Mouse (Mus musculus) T-cell, adult 66 days (primary cell): ENCODE data around the gene Tnrc6b. TPM values are rescaled to one million over a fixed set of nuclear protein-coding genes. Genes with fewer than 3 reads are reported as not detected.

Source experiments
- total RNA-seq, 2 experiments: library from RNA; stranded (reverse); gene quantifications; 3 replicates in 1 of 2; 4 replicates in 1 of 2; pipeline ENCODE4 v1.2.4; 2023

The Tnrc6b gene
- total RNA-seq, result 100 to 1,000 TPM; 274 to 297 TPM

DNA sequence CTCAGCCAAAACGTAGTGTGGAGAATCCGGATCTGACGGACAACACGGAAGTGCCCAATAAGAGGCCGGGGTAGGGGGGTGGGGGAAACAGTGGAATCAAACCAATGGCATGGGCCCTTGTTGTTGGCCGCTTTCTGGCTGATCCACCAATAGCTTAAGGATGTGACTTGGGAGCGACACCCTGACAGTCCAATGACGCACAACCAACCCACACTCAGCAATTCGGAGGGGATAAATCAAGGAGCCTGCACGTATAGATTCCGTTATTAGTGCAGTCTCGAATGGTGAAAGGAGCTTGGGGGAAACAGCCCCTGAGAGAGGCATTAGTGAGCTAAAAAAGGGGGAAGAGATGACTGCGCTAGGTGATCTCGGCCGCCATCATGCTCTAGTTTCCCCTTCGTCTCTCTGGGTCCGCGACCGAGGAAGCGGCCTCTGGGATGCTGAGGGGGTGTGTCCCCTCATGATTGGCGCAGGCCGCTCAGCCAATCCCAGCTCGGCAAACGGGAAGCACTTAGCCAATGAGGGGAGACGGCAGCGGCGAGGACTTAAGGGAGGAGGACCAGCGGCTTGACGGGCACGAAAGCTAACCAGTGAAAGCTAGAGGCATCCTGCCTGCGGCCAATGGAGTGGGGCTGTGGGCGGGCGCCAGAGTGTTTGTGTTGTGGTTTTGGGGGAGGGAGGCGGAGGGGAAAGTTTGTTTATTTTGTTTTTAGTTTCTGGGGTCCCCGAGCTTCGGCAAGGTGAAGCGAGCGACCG, at the start of gene Tnrc6b:
TSS of gene Tnrc6b (plus strand) at position 706 of the 756 bp plus-strand sequence.

DNA sequence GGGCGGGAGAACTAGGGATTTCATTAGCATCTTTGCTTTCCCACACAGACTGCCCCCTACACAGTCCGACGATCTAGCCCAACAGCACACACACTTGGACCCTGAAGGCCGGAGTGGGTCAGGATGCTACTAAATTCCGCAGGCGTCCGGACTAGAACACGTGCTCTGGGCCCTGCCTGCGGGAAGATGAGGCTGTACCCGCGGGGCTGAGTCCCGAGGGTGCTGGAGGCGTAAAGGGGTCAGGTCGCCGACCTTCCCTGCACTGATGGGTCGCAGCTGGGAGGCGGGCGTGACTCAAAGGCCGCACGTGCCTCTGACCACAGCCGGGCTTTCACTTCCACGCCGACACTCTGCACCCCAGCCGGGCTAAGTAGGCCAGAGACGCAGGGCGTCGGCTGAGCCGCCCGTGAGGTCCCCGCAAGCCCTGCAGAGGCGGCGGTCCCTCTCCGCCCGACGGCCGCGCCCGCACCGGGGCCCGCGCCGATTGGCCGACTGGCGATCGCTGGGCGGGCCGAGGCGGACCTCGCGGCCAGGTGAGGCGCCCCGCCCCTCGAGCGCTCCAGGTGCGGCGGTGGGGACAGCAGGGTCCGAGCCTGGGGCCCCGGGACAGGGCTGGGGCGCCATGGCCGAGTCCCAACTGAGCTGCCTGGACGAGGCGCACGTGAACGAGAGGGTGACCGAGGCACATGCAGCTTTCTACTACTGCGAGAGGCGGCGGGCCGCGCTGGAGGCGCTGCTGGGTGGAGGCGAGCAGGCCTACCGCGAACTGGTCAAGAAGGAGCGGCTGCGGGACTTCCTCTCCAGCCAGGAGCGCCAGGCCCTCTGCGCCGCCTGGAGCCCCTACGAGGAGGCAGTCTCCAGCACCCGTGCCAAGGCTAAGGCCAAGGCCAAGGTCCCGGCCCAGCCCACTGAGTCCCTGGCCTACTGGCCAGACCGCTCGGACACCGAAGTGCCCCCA, 39.5 kb upstream of the Tnrc6b start, which contains the start of gene Fam83f:
TSS of gene Fam83f (plus strand) at position 553 of the 958 bp plus-strand sequence.

DNA sequence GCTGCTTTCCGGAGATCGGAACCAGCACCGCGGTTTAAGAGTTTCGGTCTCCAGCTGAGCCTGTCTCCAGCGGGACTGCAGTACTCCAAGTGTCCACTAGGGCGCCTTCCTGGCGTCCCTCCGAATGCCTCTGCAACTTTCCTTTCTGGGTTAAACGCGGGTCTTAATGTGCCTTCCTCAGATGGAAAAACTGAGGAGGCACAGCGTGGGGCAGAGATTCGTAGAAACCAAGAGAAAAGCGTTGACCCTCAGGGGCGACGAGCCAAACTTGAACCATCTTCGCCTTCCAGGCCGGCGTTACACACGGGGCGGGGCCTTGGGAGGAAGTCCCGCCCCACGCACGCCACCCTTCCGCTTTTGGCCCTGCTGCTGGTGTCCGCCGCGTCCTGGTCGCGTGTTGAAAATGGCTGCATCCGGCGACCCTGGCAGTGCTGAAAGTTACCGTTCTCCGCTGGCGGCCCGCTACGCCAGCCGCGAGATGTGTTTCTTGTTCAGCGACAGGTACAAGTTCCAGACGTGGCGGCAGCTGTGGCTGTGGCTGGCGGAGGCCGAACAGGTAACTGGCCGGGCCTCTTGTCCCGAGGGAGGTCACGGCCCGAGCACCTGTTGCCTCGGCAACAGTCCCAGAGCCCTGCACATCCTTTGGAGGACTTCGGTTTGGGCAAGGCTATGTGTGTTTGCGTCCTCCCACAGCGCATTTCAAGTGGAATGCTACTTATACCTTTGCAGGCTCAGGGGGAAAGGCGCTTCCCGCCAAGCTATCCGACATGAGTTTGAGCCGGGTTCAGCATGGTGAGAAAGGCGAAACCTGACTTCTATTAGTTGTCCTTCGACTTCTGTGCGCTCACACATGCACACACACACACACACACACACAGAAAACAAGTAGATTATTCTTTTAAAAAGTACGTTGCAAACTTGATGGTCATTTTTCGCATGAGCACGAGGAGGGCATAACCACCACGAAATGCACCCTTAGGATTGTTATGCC, 237.3 kb downstream of the Tnrc6b start, which contains the start of gene Adsl:
TSS of gene Adsl (plus strand) at position 346 of the 991 bp plus-strand sequence.

DNA sequence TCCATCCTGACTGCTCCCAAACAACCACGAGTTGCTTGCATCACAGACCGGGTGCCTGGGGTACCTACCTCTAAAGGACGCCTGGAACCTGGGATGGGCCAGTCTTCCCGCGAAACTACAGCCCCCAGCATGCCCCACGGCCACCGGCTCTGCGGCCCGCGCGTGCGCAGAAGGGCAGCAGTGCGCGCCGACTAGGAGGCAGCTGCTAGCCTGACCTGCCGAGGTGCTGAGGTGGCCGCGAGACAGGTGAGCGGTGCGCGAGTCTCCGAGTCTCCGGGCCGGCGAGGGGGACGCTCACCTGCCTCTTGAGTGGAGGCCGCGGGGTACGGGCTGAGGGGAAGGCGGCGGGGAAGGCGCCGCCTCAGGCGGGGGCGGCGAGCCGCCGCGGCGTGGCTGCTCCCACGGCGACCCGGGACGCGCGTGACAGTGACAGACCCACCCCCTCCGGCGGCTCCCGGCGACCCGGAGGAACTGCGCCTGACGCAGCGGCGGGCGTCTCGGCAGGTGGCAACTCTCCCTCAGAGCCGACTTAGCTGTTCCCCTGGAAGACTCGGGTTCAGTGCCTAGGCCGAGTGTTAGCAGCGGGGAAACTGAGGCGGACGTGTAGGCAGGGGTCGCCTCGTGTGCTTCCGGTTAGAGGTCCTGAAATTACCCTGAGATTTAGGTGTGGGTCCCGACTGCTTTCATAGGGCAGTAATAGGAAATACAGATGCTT, 266.7 kb downstream of the Tnrc6b start, which contains the start of gene Sgsm3:
TSS of gene Sgsm3 (plus strand) at position 146 of the 715 bp plus-strand sequence.

Other genes starting within 250 kb of the Tnrc6b start
- under 1 TPM; 0.41 to 0.44 TPM for gene Enthd1, start 146.2 kb upstream of the Tnrc6b start, total RNA-seq
- 100 to 1,000 TPM; 495 to 562 TPM for gene Grap2, start 138.7 kb upstream of the Tnrc6b start, total RNA-seq
- gene Fam83f, start 39.5 kb upstream of the Tnrc6b start, total RNA-seq, result under 1 TPM; 0.52 to 0.80 TPM
- 10 to 100 TPM; 61.5 to 67.9 TPM for gene Adsl, start 237.2 kb downstream of the Tnrc6b start, total RNA-seq